Mouse (Mus musculus) lung, adult 2 months (tissue): Measurements from ENCODE around the gene Medag.

Experiments used
- CTCF ChIP-seq: fragments of 200-500 bp; IDR thresholded peaks from 2 replicates; pipeline ENCODE4 v1.5.1; 2011; ENCODE audit warnings: mild to moderate bottlenecking, low read length, control low read depth; ENCODE audit not compliant: insufficient read depth
- POLR2A ChIP-seq: fragments of 200-500 bp; IDR thresholded peaks from 2 replicates; pipeline ENCODE4 v1.6.1; 2011; ENCODE audit warnings: low read depth, mild to moderate bottlenecking, control low read depth, low read length, borderline replicate concordance; ENCODE audit errors: extremely low read depth

GRCm38 (mm10) chr5:149451209-149451681 lies 39.7 kb downstream of the Medag start:
- TF ChIP-seq CTCF (no peak), POLR2A (no peak)
